Mouse (Mus musculus) lung, adult 2 months (tissue): Measurements from ENCODE around the gene Lrg1.

Experiments
- CTCF ChIP-seq: fragments of 200-500 bp; IDR thresholded peaks from 2 replicates; pipeline ENCODE4 v1.5.1; 2011; ENCODE audit warnings: mild to moderate bottlenecking, low read length, control low read depth; ENCODE audit not compliant: insufficient read depth
- POLR2A ChIP-seq: fragments of 200-500 bp; IDR thresholded peaks from 2 replicates; pipeline ENCODE4 v1.6.1; 2011; ENCODE audit warnings: low read depth, mild to moderate bottlenecking, control low read depth, low read length, borderline replicate concordance; ENCODE audit errors: extremely low read depth

GRCm38 (mm10) chr17:56170636-56171035 is 48.8 kb upstream of the Lrg1 start:
- TF ChIP-seq CTCF (no peak), POLR2A (no peak)
